Mouse (Mus musculus) CD4-positive naive resting alpha-beta T cell, adult 76 days (primary cell): ENCODE data around the gene Nuf2. TPM values are rescaled to one million over a fixed set of nuclear protein-coding genes. Genes with fewer than 3 reads are reported as not detected.

Source experiments
- total RNA-seq: library from RNA; stranded (reverse); gene quantifications from one replicate; pipeline ENCODE4 v1.2.4, GENCODE M21; 2023

Nuf2 gene
- total RNA-seq: 0.44 TPM

DNA sequence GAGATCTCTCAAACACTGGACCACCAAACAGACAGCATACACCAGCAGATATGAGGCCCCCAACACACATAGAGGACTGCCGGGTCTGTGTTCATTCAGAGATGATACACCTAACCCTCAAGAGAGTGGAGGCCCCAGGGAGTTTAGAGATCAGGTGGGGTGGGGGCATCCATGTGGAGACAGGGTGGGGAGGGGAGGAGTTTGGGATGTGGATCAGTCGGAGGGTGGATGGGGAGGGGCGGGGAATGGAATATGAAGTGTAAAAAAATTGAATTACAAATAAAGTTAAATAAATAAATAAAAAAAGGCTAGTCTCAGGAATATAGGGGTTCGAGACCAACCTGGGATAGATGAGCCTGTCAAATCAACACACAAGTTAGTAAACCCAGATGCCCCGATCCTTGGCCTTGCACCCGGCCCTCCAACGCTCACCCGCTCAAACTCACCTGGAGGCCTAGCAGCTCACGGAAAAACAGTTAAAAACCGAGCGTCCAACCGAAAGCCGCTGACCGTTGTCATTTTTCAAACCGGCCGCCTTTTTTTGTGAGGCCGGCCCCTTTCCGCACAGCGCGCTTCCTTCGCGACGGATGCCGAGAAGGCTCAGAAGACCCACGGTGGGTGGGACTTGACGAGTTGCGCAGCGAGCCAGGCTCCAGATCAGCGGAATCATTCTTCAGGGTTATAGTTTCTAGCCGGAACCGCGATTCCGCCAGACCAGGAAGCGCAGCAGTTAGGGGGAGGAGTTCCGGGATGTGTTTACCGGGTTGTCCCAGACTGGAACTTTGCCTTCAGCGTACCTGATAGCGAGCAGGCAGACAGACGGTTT lies at the start of gene Nuf2:
Nuf2 (minus strand) TSS at position 589 of the 826 bp plus-strand sequence.

Other genes starting within 250 kb of the Nuf2 start
- not detected for gene Rgs5, start 124.0 kb upstream of the Nuf2 start, total RNA-seq
- gene Rgs4, start 216.2 kb upstream of the Nuf2 start, total RNA-seq: not detected